ENCODE assay signal across 9 mouse cellular contexts in the genomic region with DNA sequence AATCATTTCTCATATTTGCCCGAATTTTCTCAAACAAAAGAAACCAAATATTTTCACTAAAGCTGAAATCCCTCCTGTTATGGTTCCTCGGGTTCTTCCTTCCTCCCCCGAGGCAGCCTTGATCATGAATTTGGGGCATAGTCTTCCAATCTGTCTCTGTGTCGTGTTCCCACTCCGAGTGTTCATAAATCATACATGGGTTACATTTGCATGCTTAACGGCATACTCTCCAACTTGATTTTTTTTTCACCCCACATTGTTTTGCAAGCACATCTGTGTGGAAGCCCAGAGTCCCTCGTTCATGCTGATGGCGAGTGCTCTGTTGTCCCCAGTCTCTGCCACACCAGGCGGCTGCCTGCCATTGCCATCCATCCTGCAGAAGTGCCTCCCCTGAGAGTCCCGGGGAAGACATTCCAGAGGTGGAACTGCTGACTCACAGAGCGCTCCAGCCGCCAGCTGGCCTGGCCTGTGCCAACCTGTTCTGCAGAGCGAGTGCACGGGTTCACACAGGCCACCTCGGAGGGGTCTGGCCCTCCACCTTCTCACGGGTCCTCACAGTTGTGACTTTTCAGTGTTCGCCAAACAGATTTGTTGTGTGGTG.
DNase-seq lines count a peak whose midpoint lies in the region; ATAC-seq and TF ChIP-seq lines count a peak whose summit lies in the region.
"Had no signal": no experiment of that assay in that cellular context is flagged by ENCODE, and none has a peak within 500 bp of the region (broad histone marks: within the 10 kb centered on the region; RNA-seq: fewer than 3 reads in every experiment).

No protein-coding gene starts in this region.

- peaks cover 52% of the 10 kb centered on the region for H3K4me1 ChIP-seq in E14TG2a.4 (replicated peaks; ENCODE audit: low read depth, low read length)
- H3K4me1 ChIP-seq in kidney, embryonic 16.5 days (ENCODE audit: insufficient read depth, low read length) = peaks cover 14% of the 10 kb centered on the region
- no peaks in the 10 kb centered on the region for H3K4me1 ChIP-seq in midbrain, embryonic 11.5 days (ENCODE audit: control insufficient read depth, insufficient read depth, low read length)
- no peaks in the 10 kb centered on the region for H3K4me1 ChIP-seq in liver, embryonic 12.5 days
- H3K4me1 ChIP-seq: liver, embryonic 13.5 days had no signal

- H3K4me3 ChIP-seq in E14TG2a.4 (replicated peaks; ENCODE audit: low read length) = peak overlapping the region; percentile 48; the same call in 1 of the 2 replicates
- no peak overlapping the region for H3K4me3 ChIP-seq in kidney, embryonic 16.5 days (ENCODE audit: low read length)
- H3K4me3 ChIP-seq in midbrain, embryonic 11.5 days (ENCODE audit: low read depth, low read length) = no peak overlapping the region
- no peak overlapping the region for H3K4me3 ChIP-seq in liver, embryonic 12.5 days
- H3K4me3 ChIP-seq: liver, embryonic 13.5 days had no signal

- H3K27me3 ChIP-seq in E14TG2a.4 (ENCODE audit: insufficient read depth, low read length) = peaks cover 42% of the 10 kb centered on the region
- no peaks in the 10 kb centered on the region for H3K27me3 ChIP-seq in kidney, embryonic 16.5 days (ENCODE audit: insufficient read depth, low read length)
- no peaks in the 10 kb centered on the region for H3K27me3 ChIP-seq in midbrain, embryonic 11.5 days (ENCODE audit: control insufficient read depth, insufficient read depth, low read length)
- H3K27me3 ChIP-seq in liver, embryonic 12.5 days (replicated peaks) = no peaks in the 10 kb centered on the region
- H3K27me3 ChIP-seq: liver, embryonic 13.5 days had no signal

- no peak overlapping the region for H3K9ac ChIP-seq in kidney, embryonic 16.5 days (replicated peaks; ENCODE audit: low read length)
- no peak overlapping the region for H3K9ac ChIP-seq in midbrain, embryonic 11.5 days (ENCODE audit: low read length)
- H3K9ac ChIP-seq in liver, embryonic 12.5 days = no peak overlapping the region
- H3K9ac ChIP-seq: liver, embryonic 13.5 days had no signal

- WGBS in kidney, embryonic 16.5 days = 15% methylated on average over 17 of the region's 17 CpGs
- WGBS in midbrain, embryonic 11.5 days = 63% methylated on average over 17 of the region's 17 CpGs
- WGBS in liver, embryonic 12.5 days (ENCODE audit: insufficient replicate concordance) = 49% methylated on average over 17 of the region's 17 CpGs

- peak overlapping the region; percentile 24 for H3K4me2 ChIP-seq in kidney, embryonic 16.5 days (replicated peaks; ENCODE audit: low read depth, low read length)
- H3K4me2 ChIP-seq in midbrain, embryonic 11.5 days = no peak overlapping the region
- no peak overlapping the region for H3K4me2 ChIP-seq in liver, embryonic 12.5 days
- H3K4me2 ChIP-seq: liver, embryonic 13.5 days had no signal

- TF ChIP-seq CTCF in E14TG2a.4 (conservative IDR thresholded peaks at IDR 0.05; ENCODE audit: low read length) = no peak

- peak; percentile 73 for DNase-seq in adrenal gland, adult 2 months
- DNase-seq in gastrocnemius, postnatal 10 days = peak; percentile 65
- no peak for DNase-seq in midbrain, embryonic 11.5 days (ENCODE audit: low spot score, missing footprints)
- DNase-seq in urinary bladder, postnatal 14 days (ENCODE audit: low spot score) = peak; percentile 76
- DNase-seq in cerebellum, adult 11-12 months = no peak
- DNase-seq: liver, embryonic 13.5 days had no signal

- H3K9me3 ChIP-seq in E14TG2a.4 (ENCODE audit: low read length) = peaks cover 4% of the 10 kb centered on the region
- no peaks in the 10 kb centered on the region for H3K9me3 ChIP-seq in kidney, embryonic 16.5 days (ENCODE audit: low read length)
- no peaks in the 10 kb centered on the region for H3K9me3 ChIP-seq in midbrain, embryonic 11.5 days (ENCODE audit: control insufficient read depth, low read length)
- H3K9me3 ChIP-seq in liver, embryonic 12.5 days (replicated peaks) = no peaks in the 10 kb centered on the region
- H3K9me3 ChIP-seq: liver, embryonic 13.5 days had no signal

- ATAC-seq in kidney, embryonic 16.5 days (ENCODE audit: low FRiP score, low TSS enrichment) = peak; percentile 93
- 0 out of 2 replicates have a peak, but pooled peaks have one; percentile 48 for ATAC-seq in midbrain, embryonic 11.5 days (ENCODE audit: low FRiP score)
- ATAC-seq in liver, embryonic 12.5 days = no peak

- no peak overlapping the region for H3K27ac ChIP-seq in kidney, embryonic 16.5 days (ENCODE audit: low read length)
- no peak overlapping the region for H3K27ac ChIP-seq in midbrain, embryonic 11.5 days (ENCODE audit: low read depth, low read length)
- no peak overlapping the region for H3K27ac ChIP-seq in liver, embryonic 12.5 days
- H3K27ac ChIP-seq: liver, embryonic 13.5 days had no signal

- H3K36me3 ChIP-seq in E14TG2a.4 (ENCODE audit: insufficient read depth, low read length) = no peaks in the 10 kb centered on the region
- H3K36me3 ChIP-seq in kidney, embryonic 16.5 days (ENCODE audit: insufficient read depth, low read length) = no peaks in the 10 kb centered on the region
- no peaks in the 10 kb centered on the region for H3K36me3 ChIP-seq in midbrain, embryonic 11.5 days (ENCODE audit: control insufficient read depth, insufficient read depth, low read length)
- H3K36me3 ChIP-seq in liver, embryonic 12.5 days = no peaks in the 10 kb centered on the region
- H3K36me3 ChIP-seq: liver, embryonic 13.5 days had no signal

Comparison
In these comparisons a context has a peak if more than half of its experiments do, and no peak if none do; other contexts are left out.
1. DNase-seq: peak in adrenal gland, adult 2 months (single experiment), gastrocnemius, postnatal 10 days (single experiment) and urinary bladder, postnatal 14 days (single experiment); none in midbrain, embryonic 11.5 days (single experiment) and cerebellum, adult 11-12 months (single experiment).